34 mouse cellular contexts compared by ENCODE assay signal in genomic region chr3:5806947-5807575, GRCm38 (mm10). TPM values are rescaled to one million over a fixed set of nuclear protein-coding genes. Genes with fewer than 3 reads are reported as not detected.
"Had no signal": no experiment of that assay in that cellular context is flagged by ENCODE, and none has a peak within 500 bp of the region (broad histone marks: within the 10 kb centered on the region; RNA-seq: fewer than 3 reads in every experiment).

No protein-coding gene starts in this region.

- H3K9ac ChIP-seq: limb, embryonic 12.5 days; limb, embryonic 13.5 days; limb, embryonic 15.5 days; liver, embryonic 12.5 days; liver, embryonic 13.5 days; liver, embryonic 14.5 days; liver, embryonic 15.5 days; liver, postnatal 0 days; lung, embryonic 14.5 days; lung, embryonic 15.5 days; midbrain, embryonic 12.5 days; midbrain, embryonic 13.5 days; midbrain, embryonic 15.5 days had no signal

- H3K36me3 ChIP-seq: limb, embryonic 10.5 days; limb, embryonic 12.5 days; limb, embryonic 13.5 days; limb, embryonic 15.5 days; liver, embryonic 12.5 days; liver, embryonic 13.5 days; liver, embryonic 15.5 days; lung, embryonic 15.5 days; midbrain, embryonic 10.5 days; midbrain, embryonic 12.5 days; midbrain, embryonic 13.5 days; midbrain, embryonic 15.5 days had no signal

- ATAC-seq: liver, embryonic 12.5 days; liver, postnatal 0 days; lung, postnatal 0 days; midbrain, embryonic 13.5 days; midbrain, embryonic 15.5 days; midbrain, embryonic 16.5 days had no signal

- H3K4me3 ChIP-seq: left cerebral cortex, adult 2 months; limb, embryonic 10.5 days; limb, embryonic 12.5 days; limb, embryonic 13.5 days; limb, embryonic 15.5 days; liver, embryonic 12.5 days; liver, embryonic 13.5 days; liver, embryonic 15.5 days; lung, embryonic 15.5 days; megakaryocyte, embryonic 14.5 days; midbrain, embryonic 10.5 days; midbrain, embryonic 12.5 days; midbrain, embryonic 13.5 days; midbrain, embryonic 15.5 days; myocyte had no signal

- H3K4me1 ChIP-seq: limb, embryonic 10.5 days; limb, embryonic 12.5 days; limb, embryonic 13.5 days; limb, embryonic 15.5 days; liver, embryonic 12.5 days; liver, embryonic 13.5 days; liver, embryonic 15.5 days; lung, embryonic 15.5 days; megakaryocyte, embryonic 14.5 days; midbrain, embryonic 10.5 days; midbrain, embryonic 12.5 days; midbrain, embryonic 13.5 days; midbrain, embryonic 15.5 days had no signal

- H3K4me2 ChIP-seq: limb, embryonic 12.5 days; limb, embryonic 13.5 days; limb, embryonic 15.5 days; liver, embryonic 11.5 days; liver, embryonic 12.5 days; liver, embryonic 13.5 days; liver, embryonic 15.5 days; lung, embryonic 14.5 days; lung, embryonic 15.5 days; midbrain, embryonic 11.5 days; midbrain, embryonic 12.5 days; midbrain, embryonic 13.5 days; midbrain, embryonic 15.5 days had no signal

- H3K27me3 ChIP-seq: limb, embryonic 12.5 days; limb, embryonic 13.5 days; limb, embryonic 15.5 days; liver, embryonic 12.5 days; liver, embryonic 13.5 days; liver, embryonic 15.5 days; lung, embryonic 15.5 days; megakaryocyte, embryonic 14.5 days; midbrain, embryonic 12.5 days; midbrain, embryonic 13.5 days; midbrain, embryonic 15.5 days had no signal

- DNase-seq: left cerebral cortex, postnatal 4 days; liver; liver, embryonic 13.5 days; liver, postnatal 0 days; lung, adult 18-20 months; lung, adult 2 months; lung, embryonic 14.5 days; lung, postnatal 10 days; lung, postnatal 14 days; lung, postnatal 36 days; lung, postnatal 4 days; midbrain, embryonic 14.5 days had no signal

- H3K9me3 ChIP-seq: limb, embryonic 10.5 days; limb, embryonic 12.5 days; limb, embryonic 13.5 days; limb, embryonic 15.5 days; liver, embryonic 12.5 days; liver, embryonic 13.5 days; liver, embryonic 15.5 days; lung, embryonic 15.5 days; megakaryocyte, embryonic 14.5 days; midbrain, embryonic 10.5 days; midbrain, embryonic 12.5 days; midbrain, embryonic 13.5 days; midbrain, embryonic 15.5 days had no signal

- H3K27ac ChIP-seq: left cerebral cortex, adult 2 months; limb, embryonic 10.5 days; limb, embryonic 12.5 days; limb, embryonic 13.5 days; limb, embryonic 15.5 days; liver, embryonic 12.5 days; liver, embryonic 13.5 days; liver, embryonic 14.5 days; liver, embryonic 15.5 days; lung, embryonic 15.5 days; macrophage; midbrain, embryonic 10.5 days; midbrain, embryonic 12.5 days; midbrain, embryonic 13.5 days; midbrain, embryonic 15.5 days had no signal

RNA-seq across cellular contexts. Expression of gene Gm8797, which starts 56.5 kb away (rescaled TPM):
- total RNA-seq: liver, adult 2 months; midbrain, postnatal 0 days had no signal
- polyA plus RNA-seq: liver, adult 2 months had no signal
